Mouse (Mus musculus) neural tube, embryonic 11.5 days (tissue): ENCODE results near the gene Rassf5. TPM values are rescaled to one million over a fixed set of nuclear protein-coding genes. Genes with fewer than 3 reads are reported as not detected.

Source experiments
- ATAC-seq: fragments of 200-750 bp; cut with Nextera tagmentation; 2 replicates; pipeline ENCODE4 v1.8.0; 2017; ENCODE audit warnings: moderate number of reproducible peaks, mild to moderate bottlenecking, moderate TSS enrichment, moderate library complexity; ENCODE audit not compliant: insufficient read depth, low FRiP score, low TSS enrichment
- DNase-seq: peaks from one replicate; pipeline ENCODE4 v3.0.0-alpha.2; 2015; ENCODE audit warnings: low spot score
- H3K27ac ChIP-seq: fragments of 300-500 bp; sonication (generic); 2 replicates; pipeline ENCODE4 v1.5.1; 2014; ENCODE audit warnings: low read depth, mild to moderate bottlenecking, low read length
- H3K27me3 ChIP-seq: fragments of 300-500 bp; sonication (generic); 2 replicates; pipeline ENCODE4 v1.6.1; 2014; ENCODE audit warnings: mild to moderate bottlenecking, low read length, mixed read lengths; ENCODE audit not compliant: control insufficient read depth, insufficient read depth
- H3K36me3 ChIP-seq: fragments of 300-500 bp; sonication (generic); 2 replicates; pipeline ENCODE4 v1.6.1; 2014; ENCODE audit warnings: mild to moderate bottlenecking, low read length, moderate library complexity, mixed read lengths; ENCODE audit not compliant: control insufficient read depth, insufficient read depth
- H3K4me1 ChIP-seq: fragments of 300-500 bp; sonication (generic); 2 replicates; pipeline ENCODE4 v1.6.1; 2014; ENCODE audit warnings: low read length, mixed read lengths; ENCODE audit not compliant: control insufficient read depth, insufficient read depth
- H3K4me2 ChIP-seq: fragments of 300-500 bp; sonication (generic); 2 replicates; pipeline ENCODE4 v1.6.1; 2014; ENCODE audit warnings: low read depth, mild to moderate bottlenecking, moderate library complexity
- H3K4me3 ChIP-seq: fragments of 300-500 bp; sonication (generic); 2 replicates; pipeline ENCODE4 v1.5.1; 2014; ENCODE audit warnings: low read depth, low read length
- H3K9ac ChIP-seq: fragments of 300-500 bp; sonication (generic); 2 replicates; pipeline ENCODE4 v1.6.1; 2014; ENCODE audit warnings: mild to moderate bottlenecking, low read length
- H3K9me3 ChIP-seq: fragments of 300-500 bp; sonication (generic); 2 replicates; pipeline ENCODE4 v1.6.1; 2016; ENCODE audit warnings: low read length; ENCODE audit not compliant: control insufficient read depth
- WGBS: fragments of 180-500 bp; shearing (Covaris S2); extraction: QIAGEN DNeasy Blood & Tissue Kit; methylation state at CpG from one replicate; pipeline ENCODE4 v1.1.7; 2014; 5-methylcytosine and 5-hydroxymethylcytosine counted together
- polyA plus RNA-seq: library from polyadenylated mRNA; unstranded; fragments of >200 nt; fragmentation: Nextera tagmentation; extraction: Ambion mirVana; gene quantifications from 2 replicates; pipeline ENCODE4 v1.2.1, GENCODE M21; 2014

Gene Rassf5
- polyA plus RNA-seq, 1 experiment from 2014 or later: 1.2 TPM

DNA sequence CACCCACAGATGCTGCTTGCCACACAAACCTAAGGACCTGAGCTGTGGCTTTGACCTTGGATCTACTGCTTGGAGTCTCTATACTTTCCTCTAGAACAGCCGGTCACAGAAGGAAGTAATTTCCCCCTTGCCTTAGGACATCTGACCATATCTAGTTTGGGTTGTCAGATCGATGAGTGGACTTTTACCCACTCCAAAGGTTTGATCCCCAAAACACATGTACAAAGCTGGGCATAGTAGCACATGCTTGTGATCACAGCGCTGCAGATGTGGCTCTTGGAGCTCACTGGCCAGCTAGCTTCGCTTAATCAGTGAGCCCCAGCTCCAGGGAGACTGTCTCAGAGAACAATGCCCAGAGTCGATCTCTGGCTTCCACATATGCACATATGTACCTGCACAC is 37.0 kb downstream of the Rassf5 start:
- no peak overlapping the region for H3K27ac ChIP-seq
- H3K36me3 ChIP-seq: no peaks in the 10 kb centered on the region
- H3K9ac ChIP-seq: no peak overlapping the region
- 91% methylated on average over 5 of the region's 5 CpGs for WGBS
- no peaks in the 10 kb centered on the region for H3K4me1 ChIP-seq
- no peaks in the 10 kb centered on the region for H3K9me3 ChIP-seq
- DNase-seq (no peak), ATAC-seq (no peak)
- H3K27me3 ChIP-seq: no peaks in the 10 kb centered on the region
- no peak overlapping the region for H3K4me2 ChIP-seq
- H3K4me3 ChIP-seq: no peak overlapping the region

GRCm38 (mm10) chr1:131207531-131207930 is 37.5 kb downstream of the Rassf5 start:
- Histone ChIP-seq H3K27ac (no peak overlapping the region), H3K9ac (no peak overlapping the region), H3K4me1 (no peaks in the 10 kb centered on the region), H3K4me3 (no peak overlapping the region), H3K36me3 (no peaks in the 10 kb centered on the region), H3K27me3 (no peaks in the 10 kb centered on the region), H3K9me3 (no peaks in the 10 kb centered on the region), H3K4me2 (no peak overlapping the region)
- DNase-seq (peak; percentile 79), ATAC-seq (no peak)
- 9% methylated on average over 5 of the region's 5 CpGs for WGBS

- Histone ChIP-seq H3K4me2 (no peak overlapping the region), H3K27me3 (no peaks in the 10 kb centered on the region), H3K4me3 (no peak overlapping the region), H3K4me1 (no peaks in the 10 kb centered on the region), H3K36me3 (no peaks in the 10 kb centered on the region), H3K27ac (no peak overlapping the region), H3K9me3 (no peaks in the 10 kb centered on the region), H3K9ac (no peak overlapping the region)
- no peak for ATAC-seq
- 87% methylated on average over 5 of the region's 5 CpGs for WGBS
- DNase-seq: no peak
Observed at GRCm38 (mm10) chr1:131206342-131206741, 38.7 kb downstream of the Rassf5 start.

- Histone ChIP-seq H3K9ac (no peak overlapping the region), H3K9me3 (no peaks in the 10 kb centered on the region), H3K4me2 (no peak overlapping the region), H3K4me3 (no peak overlapping the region), H3K36me3 (no peaks in the 10 kb centered on the region), H3K27me3 (no peaks in the 10 kb centered on the region), H3K27ac (no peak overlapping the region), H3K4me1 (no peaks in the 10 kb centered on the region)
- WGBS: 81% methylated on average over 8 of the region's 8 CpGs
- ATAC-seq (no peak), DNase-seq (no peak)
Observed at GRCm38 (mm10) chr1:131204461-131204860, 40.6 kb downstream of the Rassf5 start.

DNA sequence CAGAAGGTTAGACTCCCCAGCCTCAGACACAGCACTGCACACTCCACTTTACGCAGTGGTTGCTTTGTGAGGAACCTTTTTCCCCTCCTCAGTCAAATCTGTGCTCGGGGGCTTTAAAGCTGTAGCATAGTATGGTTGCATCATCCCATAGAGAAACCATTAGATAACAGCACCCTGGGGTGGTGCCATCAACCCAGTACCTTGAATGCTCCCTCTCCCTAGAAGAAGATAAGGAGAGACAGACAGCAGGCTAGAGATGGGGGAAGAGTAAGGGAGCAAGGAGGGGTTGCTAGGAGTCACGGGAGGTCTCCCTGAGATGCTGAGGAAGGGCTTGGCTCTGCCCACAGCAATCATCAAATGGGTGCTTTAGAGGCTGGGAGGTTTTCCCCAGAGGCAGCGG is 43.7 kb downstream of the Rassf5 start:
- H3K9me3 ChIP-seq: no peaks in the 10 kb centered on the region
- no peak for DNase-seq
- H3K9ac ChIP-seq: no peak overlapping the region
- no peaks in the 10 kb centered on the region for H3K4me1 ChIP-seq
- no peaks in the 10 kb centered on the region for H3K36me3 ChIP-seq
- no peak overlapping the region for H3K4me2 ChIP-seq
- no peak overlapping the region for H3K4me3 ChIP-seq
- ATAC-seq: no peak
- H3K27me3 ChIP-seq: no peaks in the 10 kb centered on the region
- H3K27ac ChIP-seq: no peak overlapping the region
- 86% methylated on average over 4 of the region's 4 CpGs for WGBS

DNA sequence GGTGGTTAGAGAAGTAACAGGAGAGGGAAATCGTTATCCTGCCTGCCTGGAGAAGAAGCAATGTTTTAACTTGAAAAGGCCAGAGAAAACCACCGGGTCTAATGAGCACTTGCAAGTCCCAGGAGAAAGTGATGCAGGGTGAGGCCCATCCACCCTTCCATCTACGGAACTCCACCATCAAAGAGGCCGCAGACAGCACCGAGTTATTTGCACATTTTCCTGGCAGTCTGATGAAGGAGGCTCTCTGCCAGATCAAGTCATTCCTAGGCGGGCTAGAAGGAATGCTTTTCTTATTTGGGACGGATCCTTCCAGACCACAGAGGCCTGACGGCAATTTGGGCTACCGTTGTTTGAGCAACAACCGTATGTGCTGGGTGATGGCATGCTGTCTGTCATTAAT is 44.5 kb downstream of the Rassf5 start:
- Histone ChIP-seq H3K4me3 (no peak overlapping the region), H3K9me3 (no peaks in the 10 kb centered on the region), H3K36me3 (no peaks in the 10 kb centered on the region), H3K4me1 (no peaks in the 10 kb centered on the region), H3K27ac (no peak overlapping the region), H3K4me2 (no peak overlapping the region), H3K9ac (no peak overlapping the region), H3K27me3 (no peaks in the 10 kb centered on the region)
- 87% methylated on average over 10 of the region's 10 CpGs for WGBS
- ATAC-seq: no peak
- DNase-seq: no peak

GRCm38 (mm10) chr1:131199976-131200375 is 45.1 kb downstream of the Rassf5 start:
- H3K27ac ChIP-seq: no peak overlapping the region
- 60% methylated on average over 12 of the region's 12 CpGs for WGBS

GRCm38 (mm10) chr1:131199118-131199821 is 45.8 kb downstream of the Rassf5 start:
- Histone ChIP-seq H3K36me3 (no peaks in the 10 kb centered on the region), H3K27ac (no peak overlapping the region), H3K4me2 (no peak overlapping the region), H3K4me3 (no peak overlapping the region), H3K9ac (no peak overlapping the region), H3K9me3 (no peaks in the 10 kb centered on the region), H3K27me3 (no peaks in the 10 kb centered on the region), H3K4me1 (no peaks in the 10 kb centered on the region)
- WGBS: 81% methylated on average over 18 of the region's 18 CpGs
- no peak for DNase-seq
- ATAC-seq: no peak

More at GRCm38 (mm10) chr1:131199976-131200375, 45.1 kb downstream of the Rassf5 start:
- Histone ChIP-seq H3K4me3 (no peak overlapping the region), H3K27me3 (no peaks in the 10 kb centered on the region), H3K4me2 (no peak overlapping the region), H3K4me1 (no peaks in the 10 kb centered on the region), H3K9me3 (no peaks in the 10 kb centered on the region), H3K36me3 (no peaks in the 10 kb centered on the region), H3K9ac (no peak overlapping the region)
- DNase-seq (no peak), ATAC-seq (no peak)

DNA sequence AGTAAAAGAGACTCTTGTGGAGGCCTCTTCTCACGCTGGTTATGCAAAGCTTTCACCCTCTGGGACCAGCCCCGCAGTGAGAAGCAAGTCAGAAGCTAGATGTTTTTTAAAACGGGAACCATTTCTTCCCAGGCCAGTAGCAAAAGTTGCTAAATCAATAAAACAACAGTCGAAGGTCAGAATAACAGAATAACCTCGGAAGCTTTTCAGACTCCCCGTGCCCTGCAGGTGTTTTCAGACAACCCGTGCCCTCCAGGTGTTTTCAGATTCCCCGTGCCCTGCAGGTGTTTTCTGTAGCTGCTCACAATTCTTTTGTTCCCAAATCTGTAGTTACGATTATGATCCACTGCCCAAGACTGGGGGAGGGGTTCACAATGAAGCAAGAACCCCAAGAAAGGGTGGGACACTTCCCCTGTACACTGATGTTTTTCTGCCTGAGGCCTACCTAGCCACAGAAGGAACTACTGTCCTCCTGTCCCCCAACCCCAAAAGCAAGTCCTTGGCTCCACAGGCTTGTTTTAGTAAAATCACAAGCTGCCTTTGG is 46.6 kb downstream of the Rassf5 start:
- Histone ChIP-seq H3K4me1 (no peaks in the 10 kb centered on the region), H3K27me3 (no peaks in the 10 kb centered on the region), H3K36me3 (no peaks in the 10 kb centered on the region), H3K9ac (no peak overlapping the region), H3K27ac (no peak overlapping the region), H3K4me3 (no peak overlapping the region), H3K9me3 (no peaks in the 10 kb centered on the region), H3K4me2 (no peak overlapping the region)
- ATAC-seq (no peak), DNase-seq (no peak)
- 74% methylated on average over 9 of the region's 9 CpGs for WGBS
